Mouse (Mus musculus) kidney, embryonic 15.5 days (tissue): ENCODE measurements around the gene Cabcoco1. TPM values are rescaled to one million over a fixed set of nuclear protein-coding genes. Genes with fewer than 3 reads are reported as not detected.

ENCODE experiments used
- polyA plus RNA-seq: library from polyadenylated mRNA; unstranded; fragments of >200 nt; fragmentation: Nextera tagmentation; extraction: Ambion mirVana; gene quantifications from 2 replicates; pipeline ENCODE4 v1.2.1, GENCODE M21; 2015

Cabcoco1 gene
- polyA plus RNA-seq, 1 experiment from 2014 or later = 6.4 TPM

Other genes starting within 250 kb of the Cabcoco1 start
- gene Tmem26, start 181.8 kb upstream of the Cabcoco1 start, polyA plus RNA-seq = 5.9 and 7.6 TPM in 2 replicates